Mouse (Mus musculus) urinary bladder, postnatal 36 days (tissue): Measurements from ENCODE around the gene Actr1b.
A peak's percentile ranks its signal among the peaks of the same experiment; 100 is the strongest.

Experiments
- DNase-seq, 2 experiments: peaks; one replicate each; pipeline ENCODE4 v3.0.0; 2022; ENCODE audit warnings: low spot score in 2 of 2, mixed read lengths in 1 of 2

The Actr1b gene

DNA sequence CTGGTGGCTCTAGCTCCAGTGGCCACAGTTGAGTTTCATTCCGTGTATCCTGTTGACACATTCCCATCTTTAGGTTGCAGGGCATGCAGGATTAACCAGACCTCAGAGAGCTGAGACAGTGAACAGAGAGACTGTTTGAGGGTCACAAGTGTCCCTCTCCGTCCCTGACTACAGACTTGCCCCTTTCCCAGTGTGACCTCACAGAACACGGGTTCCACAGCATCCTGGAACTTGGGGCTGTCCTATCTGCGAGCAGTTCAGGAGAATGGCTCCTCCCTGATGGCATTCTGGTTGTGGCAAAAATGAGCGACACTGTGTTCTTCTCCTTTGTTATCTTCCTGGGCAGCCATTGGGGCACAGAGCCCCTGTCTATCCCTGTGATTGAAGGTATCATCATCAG is at the start of gene Actr1b:
Gene Actr1b (minus strand): TSS at position 112 of the 400 bp plus-strand sequence.
- no peak for DNase-seq

GRCm38 (mm10) chr1:36761568-36761967 is 47.3 kb upstream of the Actr1b start, which contains the start of gene Zap70:
TSS of gene Zap70 (plus strand) at chr1:36761798.
- DNase-seq, result no peak

- no peak for DNase-seq
Measured at GRCm38 (mm10) chr1:36761061-36761460, 46.8 kb upstream of the Actr1b start.

GRCm38 (mm10) chr1:36760401-36760800 is 46.2 kb upstream of the Actr1b start:
- DNase-seq, result no peak

- no peak for DNase-seq
Measured at GRCm38 (mm10) chr1:36759076-36759475, 44.9 kb upstream of the Actr1b start.

DNA sequence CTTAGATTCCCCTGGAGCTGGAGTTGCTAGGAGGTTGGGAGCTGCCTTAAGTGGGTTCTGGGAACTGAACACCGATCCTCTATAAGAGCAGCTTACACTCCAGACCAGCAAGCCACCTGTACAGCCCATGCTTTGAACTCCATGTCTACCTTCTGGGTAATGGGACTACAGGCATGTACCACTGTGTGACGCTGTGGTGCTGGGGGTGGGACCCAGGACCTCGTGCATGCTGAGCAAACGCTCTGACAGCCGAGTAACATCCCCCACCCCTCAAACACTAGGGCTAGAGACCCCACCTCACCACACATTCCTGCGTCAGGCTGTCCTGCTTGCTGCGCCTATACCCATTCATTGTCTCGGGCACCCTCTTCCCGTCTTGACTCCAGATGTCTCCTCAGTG is 44.3 kb upstream of the Actr1b start:
- DNase-seq, result no peak

DNA sequence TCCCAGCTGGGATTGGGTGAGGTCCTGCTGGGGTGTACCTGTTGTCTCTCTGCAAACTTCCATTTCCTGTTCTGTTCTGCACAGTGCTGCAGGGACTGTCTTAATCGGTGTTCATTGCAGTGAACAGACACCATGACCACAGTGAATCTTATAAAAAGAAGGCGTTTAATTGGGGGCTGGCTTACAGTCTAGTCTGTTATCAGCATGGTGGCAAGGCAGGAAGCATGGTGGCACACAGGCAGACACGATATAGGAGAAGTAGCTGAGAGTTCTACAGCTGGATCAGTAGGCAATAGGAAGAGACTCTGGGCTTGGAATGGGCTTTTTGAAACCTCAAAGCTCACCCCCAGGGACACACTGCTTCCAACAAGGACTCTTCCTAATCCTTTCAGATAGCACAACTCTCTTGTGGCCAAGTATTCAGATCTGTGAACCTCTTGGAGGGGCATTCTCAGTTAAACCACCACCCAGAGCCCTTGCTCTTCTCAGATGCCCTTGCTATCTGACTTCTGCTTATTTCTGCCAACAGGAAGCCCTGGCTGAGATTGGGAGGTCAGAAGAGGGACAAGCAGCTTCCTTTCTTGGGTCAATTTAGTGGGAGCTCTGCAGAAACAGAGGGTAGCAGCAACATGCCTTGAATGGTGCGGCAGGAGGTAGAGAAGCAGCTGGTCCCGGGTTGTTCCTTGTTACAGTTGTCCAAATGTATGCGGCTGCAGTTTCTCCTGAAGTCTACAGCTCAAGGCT is 39.9 kb upstream of the Actr1b start:
- DNase-seq, result no peak

GRCm38 (mm10) chr1:36746452-36746851 is 32.2 kb upstream of the Actr1b start:
- DNase-seq, result no peak

DNA sequence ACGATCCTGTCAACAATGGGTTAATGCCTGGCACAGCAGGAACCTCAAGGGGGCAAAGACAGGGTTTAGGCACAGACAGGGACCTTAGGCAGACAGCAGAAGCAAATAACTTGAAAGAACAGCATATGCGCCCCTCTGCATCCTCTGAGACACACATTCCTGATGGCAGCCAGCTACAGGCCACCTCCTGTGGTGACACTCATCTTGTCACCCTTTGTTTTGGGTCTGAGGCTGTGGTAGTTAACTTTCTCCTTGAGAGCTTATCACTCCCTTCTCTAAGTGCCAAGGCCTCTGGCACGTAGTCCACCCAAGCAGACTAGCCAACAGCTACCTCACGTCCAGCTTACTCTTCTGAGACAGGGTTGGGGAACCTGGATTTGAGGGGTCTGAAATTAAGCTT is 31.4 kb upstream of the Actr1b start:
- DNase-seq, result no peak

DNA sequence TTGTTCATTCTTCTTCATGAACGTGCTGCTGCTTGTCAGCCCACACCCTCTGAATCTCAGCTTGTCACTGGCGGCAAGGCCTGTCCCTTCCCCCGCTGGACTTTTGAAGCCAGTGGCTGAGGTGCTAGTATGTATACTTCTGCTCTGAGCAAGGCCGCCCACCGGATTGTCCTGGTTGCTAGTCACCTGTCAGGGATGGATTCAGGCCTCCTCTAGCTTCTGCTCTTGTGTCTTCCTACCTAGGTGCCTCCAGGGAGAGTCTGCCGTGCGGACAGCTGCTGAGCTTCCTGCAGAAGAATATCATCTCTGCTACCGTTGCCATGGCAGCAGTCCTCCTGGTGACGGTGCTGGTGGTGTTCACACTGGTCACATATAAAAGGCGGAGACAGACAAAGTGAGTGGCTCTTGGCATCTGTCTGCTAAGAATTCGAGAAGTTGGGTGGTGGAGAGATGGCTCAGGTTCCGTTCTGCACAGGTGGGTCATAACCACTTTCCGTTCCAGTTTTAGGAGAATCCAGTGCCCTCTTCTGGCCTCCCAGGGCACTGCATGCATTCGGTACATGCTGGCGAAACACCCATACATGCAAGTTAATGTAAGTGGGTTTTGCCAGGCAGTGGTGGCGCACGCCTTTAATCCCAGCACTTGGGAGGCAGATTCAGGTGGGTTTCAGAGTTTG is 30.2 kb upstream of the Actr1b start:
- peak; percentile 60 to 61 for DNase-seq

GRCm38 (mm10) chr1:36743046-36743445 is 28.8 kb upstream of the Actr1b start:
- no peak for DNase-seq

DNA sequence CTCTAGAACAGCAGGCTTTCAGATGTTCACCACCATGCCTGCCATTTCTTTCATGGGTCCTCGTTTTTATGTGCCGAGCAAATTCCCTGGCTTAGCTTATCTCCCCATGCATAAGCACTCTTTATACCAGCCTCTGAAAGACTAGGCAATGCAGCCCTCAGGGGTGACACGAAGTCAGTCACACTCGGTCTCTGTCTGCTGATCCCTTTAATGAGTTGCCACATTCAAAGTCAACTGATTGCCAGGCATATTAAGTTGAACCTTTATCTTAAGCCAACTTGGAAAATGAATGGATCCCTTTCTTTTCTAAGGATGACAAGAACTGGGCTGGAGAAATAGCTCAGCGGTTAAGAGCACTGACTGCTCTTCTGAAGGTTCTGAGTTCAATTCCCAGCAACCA is 25.0 kb upstream of the Actr1b start:
- DNase-seq, result no peak

DNA sequence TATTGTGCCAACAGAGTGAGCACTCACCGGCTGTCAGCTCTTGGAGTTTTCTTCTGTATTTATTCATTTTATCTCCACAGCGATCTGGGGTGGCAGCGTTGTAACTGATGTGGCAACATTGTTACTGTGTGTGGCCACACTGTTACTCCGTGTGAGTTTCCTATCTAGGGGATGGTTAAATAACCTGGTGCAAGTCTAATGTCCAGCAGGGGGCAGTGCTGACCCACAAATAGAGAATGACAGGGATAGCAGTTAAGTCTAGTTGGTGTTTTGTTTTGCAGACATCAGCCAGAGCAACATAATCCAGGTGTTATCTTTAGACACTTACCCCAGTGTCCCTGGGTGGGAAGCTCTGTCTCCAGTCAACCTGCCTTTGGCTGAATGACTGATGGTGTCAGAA is 23.1 kb upstream of the Actr1b start:
- DNase-seq, result peak; percentile 72 to 79

- no peak for DNase-seq
Measured at GRCm38 (mm10) chr1:36724057-36724431, 9.8 kb upstream of the Actr1b start.

- DNase-seq, result no peak
Measured at GRCm38 (mm10) chr1:36723146-36724056, 9.2 kb upstream of the Actr1b start.

DNA sequence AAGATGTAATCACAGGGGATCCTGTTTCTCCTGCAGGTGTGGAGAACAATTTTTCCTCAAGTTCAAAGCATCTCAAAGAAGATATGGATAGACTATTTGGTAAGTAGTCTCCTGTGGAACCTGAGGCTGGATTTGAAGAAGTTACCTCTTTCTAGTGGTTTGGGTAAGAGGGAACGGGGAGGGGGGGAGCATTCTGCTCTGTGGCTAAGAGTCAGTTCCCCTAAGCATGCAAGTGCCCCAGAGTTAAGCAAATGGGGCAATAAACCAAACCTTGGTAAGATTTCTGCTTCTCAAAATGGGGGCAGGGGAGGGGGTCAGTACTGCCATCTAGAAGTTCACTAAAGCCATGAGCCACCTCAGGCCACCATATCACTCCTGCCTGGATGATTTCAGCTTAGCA is 4.6 kb upstream of the Actr1b start:
- no peak for DNase-seq

DNA sequence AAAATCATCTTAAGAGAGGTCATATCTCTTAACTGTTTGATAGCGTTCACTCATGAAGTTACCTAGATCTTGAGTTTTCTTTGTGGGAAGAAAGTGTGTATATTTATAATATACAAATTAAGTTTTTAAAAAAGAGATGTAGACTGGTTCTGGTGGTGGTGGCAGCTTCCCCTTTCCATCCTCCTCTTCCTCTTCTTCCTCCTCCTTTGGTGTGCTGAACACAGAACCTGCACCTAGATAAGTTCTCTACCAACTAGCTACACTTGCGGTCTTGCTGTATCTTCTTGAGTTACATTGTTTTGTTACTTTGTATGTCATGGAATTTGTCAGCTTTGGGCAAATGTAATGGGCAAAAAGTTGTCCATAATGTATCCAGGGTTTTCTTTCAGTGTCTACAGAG is 3.1 kb downstream of the Actr1b start:
- no peak for DNase-seq

GRCm38 (mm10) chr1:36709854-36710280 is 4.4 kb downstream of the Actr1b start, which contains the start of gene 4933424G06Rik:
TSS of gene 4933424G06Rik (plus strand) at chr1:36710149.
- DNase-seq, result peak; percentile 96 to 98

- peak; percentile 10 to 18 for DNase-seq
Measured at GRCm38 (mm10) chr1:36709055-36709853, 5.0 kb downstream of the Actr1b start.

GRCm38 (mm10) chr1:36708626-36709025 is 5.6 kb downstream of the Actr1b start:
- DNase-seq, result no peak

DNA sequence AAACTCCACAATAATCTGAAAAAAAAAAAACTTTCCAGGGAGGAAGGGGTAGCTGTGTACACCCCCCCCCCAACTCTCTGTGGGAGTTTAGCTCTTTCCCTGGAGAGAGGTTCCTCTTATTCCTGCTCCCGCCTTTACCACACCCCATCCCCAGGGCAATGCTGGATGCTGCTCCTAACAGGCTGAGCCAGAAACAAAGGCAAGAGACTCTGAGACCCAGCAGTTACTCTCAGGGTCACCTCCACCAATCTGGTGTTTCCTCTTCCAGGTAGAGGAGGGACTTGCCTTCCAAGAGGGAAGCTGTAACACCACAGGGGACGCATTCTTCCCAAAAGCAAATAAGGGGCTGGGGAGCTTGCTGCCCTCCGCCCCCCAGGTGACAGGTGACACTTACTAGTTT is 6.4 kb downstream of the Actr1b start:
- no peak for DNase-seq
